Mouse (Mus musculus) stomach, embryonic 15.5 days (tissue): ENCODE results near the gene Wdr37. TPM values are rescaled to one million over a fixed set of nuclear protein-coding genes. Genes with fewer than 3 reads are reported as not detected.
"Not testable (repeated sequence)": the region's sequence is repeated elsewhere in the genome, so short reads cannot be mapped to it uniquely, and the experiment has no call there.

ENCODE experiments used
- ATAC-seq: fragments of 200-750 bp; cut with Nextera tagmentation; 2 replicates; pipeline ENCODE4 v1.8.0; 2017; ENCODE audit warnings: low read depth, moderate number of reproducible peaks, moderate TSS enrichment; ENCODE audit not compliant: insufficient read depth, low FRiP score
- H3K27ac ChIP-seq: fragments of 300-500 bp; sonication (generic); 2 replicates; pipeline ENCODE4 v1.5.1; 2015; ENCODE audit warnings: mild to moderate bottlenecking, inconsistent platforms
- H3K27me3 ChIP-seq: fragments of 300-500 bp; sonication (generic); replicated peaks from 2 replicates; pipeline ENCODE4 v1.6.1; 2015; ENCODE audit warnings: inconsistent platforms
- H3K36me3 ChIP-seq: fragments of 300-500 bp; sonication (generic); 2 replicates; pipeline ENCODE4 v1.6.1; 2015; ENCODE audit warnings: inconsistent platforms
- H3K4me1 ChIP-seq: fragments of 300-500 bp; sonication (generic); 2 replicates; pipeline ENCODE4 v1.6.1; 2015; ENCODE audit warnings: inconsistent platforms
- H3K4me2 ChIP-seq: fragments of 300-500 bp; sonication (generic); 2 replicates; pipeline ENCODE4 v1.6.1; 2015; ENCODE audit warnings: mild to moderate bottlenecking, inconsistent platforms
- H3K4me3 ChIP-seq: fragments of 300-500 bp; sonication (generic); replicated peaks from 2 replicates; pipeline ENCODE4 v1.5.1; 2015; ENCODE audit warnings: inconsistent platforms
- H3K9ac ChIP-seq: fragments of 300-500 bp; sonication (generic); 2 replicates; pipeline ENCODE4 v1.6.1; 2015; ENCODE audit warnings: inconsistent platforms
- H3K9me3 ChIP-seq: fragments of 300-500 bp; sonication (generic); 2 replicates; pipeline ENCODE4 v1.6.1; 2016; ENCODE audit warnings: inconsistent platforms
- WGBS: fragments of 180-500 bp; shearing (Covaris S2); methylation state at CpG from one replicate; pipeline ENCODE4 v1.1.7; 2015; 5-methylcytosine and 5-hydroxymethylcytosine counted together
- polyA plus RNA-seq: library from polyadenylated mRNA; unstranded; fragments of >200 nt; fragmentation: Nextera tagmentation; extraction: Ambion mirVana; gene quantifications from 2 replicates; pipeline ENCODE4 v1.2.1, GENCODE M21; 2015

Gene Wdr37
- polyA plus RNA-seq, 1 experiment from 2014 or later = 16.6 TPM

GRCm38 (mm10) chr13:8869578-8870157, 2.0 kb downstream of the Wdr37 start:
- H3K36me3 ChIP-seq = no peaks in the 10 kb centered on the region
- peak overlapping the region; percentile 91 for H3K4me3 ChIP-seq
- H3K4me2 ChIP-seq = peak overlapping the region; percentile 74
- no peak for ATAC-seq
- 60% methylated on average over 5 of the region's 5 CpGs for WGBS
- H3K4me1 ChIP-seq = peaks cover 4% of the 10 kb centered on the region; the same call in 1 of the 2 replicates
- H3K9me3 ChIP-seq = no peaks in the 10 kb centered on the region
- H3K9ac ChIP-seq = peak overlapping the region; percentile 68; the same call in 1 of the 2 replicates
- no peaks in the 10 kb centered on the region for H3K27me3 ChIP-seq
- H3K27ac ChIP-seq = 0 out of 2 replicates have a peak overlapping the region, but pooled peaks have one; percentile 99

DNA sequence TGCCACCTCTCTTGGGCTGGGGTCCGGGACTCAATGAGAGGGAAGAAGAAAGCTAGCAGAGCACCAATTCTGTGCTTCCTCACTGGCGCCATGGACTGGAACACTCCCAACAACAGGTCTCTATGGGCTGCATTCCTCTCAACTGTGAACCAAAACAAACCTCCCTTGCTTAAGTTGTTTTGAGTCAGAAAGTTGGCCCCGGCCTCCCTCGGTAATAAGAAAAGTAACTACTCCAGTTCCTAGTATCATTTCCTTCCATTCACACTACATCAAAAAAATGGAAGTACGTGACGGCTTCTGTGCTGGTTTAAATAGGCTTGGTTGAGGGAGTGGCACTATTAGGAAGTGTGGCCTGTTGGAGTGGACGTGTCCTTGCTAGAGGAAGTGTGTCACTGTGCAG, 5.1 kb downstream of the Wdr37 start:
- no peak for ATAC-seq
- Histone ChIP-seq H3K4me3 (no peak overlapping the region), H3K9ac (no peak overlapping the region), H3K4me1 (peaks cover 4% of the 10 kb centered on the region; the same call in 1 of the 2 replicates), H3K36me3 (no peaks in the 10 kb centered on the region), H3K27ac (no peak overlapping the region), H3K27me3 (no peaks in the 10 kb centered on the region), H3K9me3 (no peaks in the 10 kb centered on the region), H3K4me2 (no peak overlapping the region)
- 81% methylated on average over 7 of the region's 7 CpGs for WGBS

GRCm38 (mm10) chr13:8864990-8865389, 6.7 kb downstream of the Wdr37 start:
- no peaks in the 10 kb centered on the region for H3K9me3 ChIP-seq
- no peak for ATAC-seq
- WGBS = 84% methylated on average over 3 of the region's 3 CpGs
- H3K4me2 ChIP-seq = no peak overlapping the region
- no peaks in the 10 kb centered on the region for H3K36me3 ChIP-seq
- H3K27ac ChIP-seq = no peak overlapping the region
- peaks cover 4% of the 10 kb centered on the region; the same call in 1 of the 2 replicates for H3K4me1 ChIP-seq
- no peak overlapping the region for H3K4me3 ChIP-seq
- H3K27me3 ChIP-seq = no peaks in the 10 kb centered on the region
- H3K9ac ChIP-seq = no peak overlapping the region

DNA sequence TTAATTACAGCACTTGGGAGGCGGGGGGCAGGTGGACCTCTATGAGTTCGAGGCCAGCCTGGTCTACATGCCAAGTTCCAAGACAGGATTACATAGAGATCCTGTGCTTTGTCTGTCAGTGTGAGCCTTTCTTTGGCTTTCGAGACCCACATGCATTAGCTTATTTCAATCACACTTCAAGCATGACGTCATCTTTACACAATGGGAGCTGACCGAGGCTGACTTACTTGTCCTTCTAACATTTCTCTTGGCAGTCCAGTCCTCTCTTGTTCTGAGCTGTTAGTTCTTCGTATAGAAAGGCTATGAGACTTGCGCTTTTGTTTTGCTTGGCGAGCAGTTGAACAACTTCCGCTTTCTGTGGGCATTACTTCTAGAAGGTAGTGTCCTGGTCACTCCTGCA, 10.8 kb downstream of the Wdr37 start:
- no peak overlapping the region for H3K27ac ChIP-seq
- H3K4me3 ChIP-seq = no peak overlapping the region
- no peaks in the 10 kb centered on the region for H3K9me3 ChIP-seq
- no peak overlapping the region for H3K4me2 ChIP-seq
- WGBS = 94% methylated on average over 9 of the region's 9 CpGs
- no peaks in the 10 kb centered on the region for H3K27me3 ChIP-seq
- H3K36me3 ChIP-seq = 0 out of 2 replicates have a peak, but pooled peaks cover 3% of the 10 kb centered on the region
- no peak for ATAC-seq
- H3K9ac ChIP-seq = no peak overlapping the region
- H3K4me1 ChIP-seq = no peaks in the 10 kb centered on the region

DNA sequence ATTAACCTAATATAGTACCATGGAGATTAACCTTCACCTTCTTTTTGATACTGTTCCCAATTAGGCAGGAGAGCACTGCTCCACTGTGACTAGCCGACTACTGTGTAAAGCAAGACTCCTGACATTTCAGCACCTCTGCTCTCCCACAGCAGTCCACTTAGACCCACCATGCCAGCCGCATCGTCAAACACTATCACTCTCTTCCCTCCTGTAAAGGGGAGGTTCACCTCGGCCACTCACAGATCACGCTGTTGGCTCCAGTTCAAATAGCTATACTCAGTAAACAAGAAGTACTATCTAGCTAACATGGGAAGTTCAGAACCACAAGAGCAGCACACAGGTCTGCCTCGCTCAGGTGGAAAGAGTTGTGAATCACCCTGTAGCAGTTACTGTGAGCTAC, 13.3 kb downstream of the Wdr37 start:
- Histone ChIP-seq H3K4me2 (no peak overlapping the region), H3K9me3 (no peaks in the 10 kb centered on the region), H3K27ac (no peak overlapping the region), H3K4me1 (no peaks in the 10 kb centered on the region), H3K9ac (no peak overlapping the region), H3K4me3 (no peak overlapping the region), H3K27me3 (no peaks in the 10 kb centered on the region), H3K36me3 (0 out of 2 replicates have a peak, but pooled peaks cover 7% of the 10 kb centered on the region)
- ATAC-seq = no peak
- WGBS = 85% methylated on average over 6 of the region's 6 CpGs

DNA sequence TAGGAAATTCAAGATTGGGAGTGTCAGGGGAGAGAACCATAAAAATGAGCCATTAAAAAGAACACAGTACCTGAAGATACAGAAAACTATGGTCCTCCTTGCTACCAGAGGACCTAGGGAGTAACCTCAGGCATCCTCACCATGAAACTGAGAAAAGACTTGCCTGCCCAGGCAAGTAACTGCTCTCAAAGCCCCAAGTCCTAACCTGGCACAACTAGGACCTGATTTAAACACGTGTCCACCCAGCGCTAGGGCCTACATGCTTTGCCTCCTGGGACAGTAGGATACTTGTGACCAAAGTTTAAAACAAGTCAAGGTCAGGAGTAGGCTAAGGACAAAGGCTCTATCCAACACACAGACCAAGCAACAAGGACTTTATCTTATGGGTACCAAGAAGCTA, 16.9 kb downstream of the Wdr37 start:
- no peak for ATAC-seq
- WGBS = 88% methylated on average over 2 of the region's 2 CpGs

GRCm38 (mm10) chr13:8853424-8853823, 18.3 kb downstream of the Wdr37 start:
- H3K9me3 ChIP-seq = no peaks in the 10 kb centered on the region
- 97% methylated on average over 4 of the region's 4 CpGs for WGBS
- no peaks in the 10 kb centered on the region for H3K27me3 ChIP-seq
- ATAC-seq = no peak
- no peak overlapping the region for H3K4me2 ChIP-seq
- H3K9ac ChIP-seq = no peak overlapping the region
- H3K27ac ChIP-seq = no peak overlapping the region
- no peak overlapping the region for H3K4me3 ChIP-seq
- H3K36me3 ChIP-seq = peaks cover 14% of the 10 kb centered on the region; the same call in 1 of the 2 replicates
- H3K4me1 ChIP-seq = no peaks in the 10 kb centered on the region

More for the DNA sequence above, 16.9 kb downstream of the Wdr37 start:
- Histone ChIP-seq H3K4me1 (no peaks in the 10 kb centered on the region), H3K36me3 (peaks cover 12% of the 10 kb centered on the region; the same call in 1 of the 2 replicates), H3K4me2 (no peak overlapping the region), H3K27me3 (no peaks in the 10 kb centered on the region), H3K4me3 (no peak overlapping the region), H3K9me3 (no peaks in the 10 kb centered on the region), H3K9ac (no peak overlapping the region), H3K27ac (no peak overlapping the region)

GRCm38 (mm10) chr13:8849311-8849710, 22.4 kb downstream of the Wdr37 start:
- Histone ChIP-seq H3K27ac (no peak overlapping the region), H3K9me3 (no peaks in the 10 kb centered on the region), H3K9ac (no peak overlapping the region), H3K27me3 (no peaks in the 10 kb centered on the region), H3K4me2 (no peak overlapping the region), H3K36me3 (peaks cover 19% of the 10 kb centered on the region; the same call in 1 of the 2 replicates), H3K4me3 (no peak overlapping the region), H3K4me1 (no peaks in the 10 kb centered on the region)
- 71% methylated on average over 1 of the region's 1 CpGs for WGBS
- ATAC-seq = no peak

GRCm38 (mm10) chr13:8847702-8848101, 24.0 kb downstream of the Wdr37 start:
- Histone ChIP-seq H3K9me3 (no peaks in the 10 kb centered on the region), H3K9ac (no peak overlapping the region), H3K4me1 (no peaks in the 10 kb centered on the region), H3K27ac (no peak overlapping the region), H3K4me3 (no peak overlapping the region), H3K36me3 (peaks cover 22% of the 10 kb centered on the region; the same call in 1 of the 2 replicates), H3K27me3 (no peaks in the 10 kb centered on the region), H3K4me2 (no peak overlapping the region)
- no peak for ATAC-seq
- 49% methylated on average over 2 of the region's 2 CpGs for WGBS

- Histone ChIP-seq H3K9me3 (no peaks in the 10 kb centered on the region), H3K4me1 (no peaks in the 10 kb centered on the region), H3K36me3 (peaks cover 31% of the 10 kb centered on the region), H3K27ac (no peak overlapping the region), H3K4me2 (no peak overlapping the region), H3K4me3 (no peak overlapping the region), H3K27me3 (no peaks in the 10 kb centered on the region), H3K9ac (no peak overlapping the region)
- WGBS = 89% methylated on average over 3 of the region's 3 CpGs
- no peak for ATAC-seq
These were observed 29.4 kb downstream of the Wdr37 start for GRCm38 (mm10) chr13:8842273-8842672.

DNA sequence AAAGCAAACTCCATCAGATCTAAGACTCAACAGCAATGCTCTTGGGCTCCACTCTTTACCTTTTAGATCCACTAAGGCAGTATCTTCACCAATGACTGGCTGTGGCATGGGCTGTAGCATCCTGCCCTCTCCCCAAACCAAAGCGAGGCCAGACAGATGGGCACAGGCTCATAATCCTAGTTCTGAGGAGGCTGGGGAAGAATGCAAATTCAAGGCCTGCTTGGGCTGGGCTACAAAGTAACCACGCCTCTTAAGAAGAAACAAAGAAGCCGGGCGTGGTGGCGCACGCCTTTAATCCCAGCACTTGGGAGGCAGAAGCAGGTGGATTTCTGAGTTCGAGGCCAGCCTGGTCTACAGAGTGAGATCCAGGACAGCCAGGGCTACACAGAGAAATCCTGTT, 29.9 kb downstream of the Wdr37 start:
- not testable (repeated sequence) for H3K27me3 ChIP-seq, H3K9me3 ChIP-seq, ATAC-seq, H3K4me3 ChIP-seq, H3K9ac ChIP-seq, H3K27ac ChIP-seq, H3K4me2 ChIP-seq, H3K4me1 ChIP-seq
- 92% methylated on average over 7 of the region's 7 CpGs for WGBS
- peaks cover 28% of the 10 kb centered on the region for H3K36me3 ChIP-seq

DNA sequence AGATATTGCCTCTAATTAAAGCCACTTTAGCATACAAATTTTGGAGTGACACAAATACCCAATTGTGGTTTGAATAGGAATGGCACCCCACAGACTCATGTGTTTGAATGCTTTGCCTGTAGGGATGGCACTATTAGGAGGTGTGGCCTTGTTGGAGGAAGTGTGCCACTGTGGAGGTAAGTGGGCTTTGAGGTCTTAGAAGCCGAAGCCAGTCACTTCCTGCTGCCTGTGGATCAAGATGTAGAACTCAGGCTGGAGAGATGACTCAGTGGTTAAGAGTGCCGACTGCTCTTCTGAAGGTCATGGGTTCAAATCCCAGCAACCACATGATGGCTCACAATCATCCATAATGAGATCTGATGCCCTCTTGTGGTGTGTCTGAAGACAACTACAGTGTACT, 30.8 kb downstream of the Wdr37 start:
- Histone ChIP-seq H3K27me3 (no peaks in the 10 kb centered on the region), H3K9ac (no peak overlapping the region), H3K4me3 (no peak overlapping the region), H3K36me3 (peaks cover 30% of the 10 kb centered on the region), H3K4me1 (no peaks in the 10 kb centered on the region), H3K27ac (no peak overlapping the region), H3K4me2 (no peak overlapping the region), H3K9me3 (no peaks in the 10 kb centered on the region)
- ATAC-seq = no peak
- WGBS = 74% methylated on average over 2 of the region's 2 CpGs
